In genomic region chr11:59633037-59633436, GRCm38 (mm10) we compare ENCODE assay signal across 9 mouse cellular contexts. TPM values are rescaled to one million over a fixed set of nuclear protein-coding genes. Genes with fewer than 3 reads are reported as not detected.
DNase-seq lines count a peak whose midpoint lies in the region; ATAC-seq and TF ChIP-seq lines count a peak whose summit lies in the region.
"Had no signal": no experiment of that assay in that cellular context is flagged by ENCODE, and none has a peak within 500 bp of the region (broad histone marks: within the 10 kb centered on the region; RNA-seq: fewer than 3 reads in every experiment).

No protein-coding gene starts in this region.

- H3K4me3 ChIP-seq in heart, embryonic 12.5 days = no peak overlapping the region
- H3K4me3 ChIP-seq in bone marrow, adult 2 months (replicated peaks; ENCODE audit: control insufficient read depth, low read depth, low read length) = no peak overlapping the region

- no peaks in the 10 kb centered on the region for H3K36me3 ChIP-seq in heart, embryonic 12.5 days

- H3K4me1 ChIP-seq in heart, embryonic 12.5 days (replicated peaks) = no peaks in the 10 kb centered on the region
- H3K4me1 ChIP-seq in bone marrow, adult 2 months (ENCODE audit: control insufficient read depth, insufficient read depth, low read length) = peaks cover 1% of the 10 kb centered on the region; the same call in 1 of the 2 replicates

- no peaks in the 10 kb centered on the region for H3K27me3 ChIP-seq in heart, embryonic 12.5 days (replicated peaks)

- no peak overlapping the region for H3K4me2 ChIP-seq in heart, embryonic 12.5 days

- TF ChIP-seq CTCF in bone marrow, adult 2 months (IDR thresholded peaks at IDR 0.05; ENCODE audit: control insufficient read depth, insufficient read depth, low read length) = peak; percentile 86

- H3K9me3 ChIP-seq in heart, embryonic 12.5 days (replicated peaks) = no peaks in the 10 kb centered on the region

- no peak for ATAC-seq in heart, embryonic 12.5 days (ENCODE audit: insufficient number of reproducible peaks, low FRiP score)
- ATAC-seq in erythroblast, adult 5-6 weeks (replicated peaks; ENCODE audit: low FRiP score, poor library complexity, severe bottlenecking) = peak; percentile 72

- no peak overlapping the region for H3K9ac ChIP-seq in heart, embryonic 12.5 days

- DNase-seq in heart, adult 11 months = peak; percentile 94
- DNase-seq in CD4-positive helper T cell, adult 2 months (ENCODE audit: low read depth, low spot score) = peak; percentile 53
- DNase-seq in layer of hippocampus, adult 18-20 months (ENCODE audit: low spot score in 2 of 2) = peak; percentile 13 to 44
- DNase-seq in lung, postnatal 4 days = peak; percentile 62 to 79
- DNase-seq in spleen, postnatal 4 days (ENCODE audit: low spot score in 2 of 2) = peak; percentile 54 to 81

- TF ChIP-seq POLR2A in bone marrow, adult 2 months (IDR thresholded peaks at IDR 0.05; ENCODE audit: borderline replicate concordance, control insufficient read depth, low read depth, low read length) = no peak

- no peak overlapping the region for H3K27ac ChIP-seq in heart, embryonic 12.5 days (ENCODE audit: poor library complexity, severe bottlenecking)
- no peak overlapping the region for H3K27ac ChIP-seq in bone marrow, adult 2 months (ENCODE audit: control insufficient read depth, insufficient read depth, low read depth, low read length, poor library complexity)

- 28% methylated on average over 5 of the region's 5 CpGs for WGBS in heart, embryonic 12.5 days
- WGBS in bone marrow, adult 2 months = 14% methylated on average over 5 of the region's 5 CpGs

RNA-seq across cellular contexts. Expression of gene Mprip, which starts 28.1 kb away (rescaled TPM):
- polyA plus RNA-seq in heart, embryonic 12.5 days (2016; fragmentation: Nextera tagmentation; extraction: Ambion mirVana) = 79.5 and 79.8 TPM in 2 replicates
- polyA plus RNA-seq in bone marrow, adult 2 months (2011; ENCODE audit: insufficient read depth, insufficient read length, low replicate concordance, missing spikeins) = 25.7 and 41.6 TPM in 2 replicates
- total RNA-seq in erythroblast, adult 5-6 weeks (2015; ENCODE audit: low replicate concordance) = 5.6 and 20.9 TPM in 2 replicates
- 10.6 and 21.7 TPM in 2 replicates for total RNA-seq in erythroblast, adult 5-6 weeks (2017; ENCODE audit: low replicate concordance)
- 100 to 1,000 TPM; 283 to 287 TPM for total RNA-seq in layer of hippocampus, adult 18-20 months (2021)

RNA-seq across cellular contexts. Expression of gene Olfr223, which starts 39.9 kb away (rescaled TPM):
- polyA plus RNA-seq in heart, embryonic 12.5 days (2016; fragmentation: Nextera tagmentation; extraction: Ambion mirVana) = not detected in 2 replicates
- polyA plus RNA-seq in bone marrow, adult 2 months (2011; ENCODE audit: insufficient read depth, insufficient read length, low replicate concordance, missing spikeins) = not detected in 2 replicates
- total RNA-seq in erythroblast, adult 5-6 weeks (2015; ENCODE audit: low replicate concordance) = not detected in 2 replicates
- total RNA-seq in erythroblast, adult 5-6 weeks (2017; ENCODE audit: low replicate concordance) = not detected in 2 replicates
- total RNA-seq in layer of hippocampus, adult 18-20 months (2021) = not detected
- total RNA-seq: left cerebral cortex, postnatal 10 days had no signal

RNA-seq across cellular contexts. Expression of gene Olfr222, which starts 57.0 kb away (rescaled TPM):
- not detected in 2 replicates for polyA plus RNA-seq in heart, embryonic 12.5 days (2016; fragmentation: Nextera tagmentation; extraction: Ambion mirVana)
- not detected in 2 replicates for polyA plus RNA-seq in bone marrow, adult 2 months (2011; ENCODE audit: insufficient read depth, insufficient read length, low replicate concordance, missing spikeins)
- total RNA-seq in erythroblast, adult 5-6 weeks (2015; ENCODE audit: low replicate concordance) = not detected in 2 replicates
- total RNA-seq in erythroblast, adult 5-6 weeks (2017; ENCODE audit: low replicate concordance) = not detected in 2 replicates
- not detected for total RNA-seq in layer of hippocampus, adult 18-20 months (2021)
- total RNA-seq: left cerebral cortex, postnatal 10 days had no signal

Comparison
In these comparisons a context has a peak if more than half of its experiments do, and no peak if none do; other contexts are left out.
1. DNase-seq: peak in every context shown above with its lines; median percentile 94 in heart, adult 11 months; 70 in lung, postnatal 4 days; 68 in spleen, postnatal 4 days; 53 in CD4-positive helper T cell, adult 2 months; 28 in layer of hippocampus, adult 18-20 months.
2. RNA of gene Mprip, which starts 28.1 kb away (total RNA-seq): 283 to 287 TPM in layer of hippocampus, adult 18-20 months; 5.6 to 21.7 TPM in erythroblast, adult 5-6 weeks; every median in the first group is over 10 times any median in the second.